Mouse (Mus musculus) urinary bladder, postnatal 25 days (tissue): ENCODE measurements at regions not wholly inside any gene's neighbourhood (a gene's known extent, or its start where the extent isn't known, plus 50 kb on each side); places are given as distances from the start of the nearest gene placed in this dataset.

Experiments
- DNase-seq: peaks from one replicate; pipeline ENCODE4 v3.0.0; 2022; ENCODE audit warnings: low spot score

- no peak for DNase-seq
Measured at GRCm38 (mm10) chr2:133221762-133222556, 276.3 kb upstream of the Fermt1 start.

- no peak for DNase-seq
Measured at GRCm38 (mm10) chr2:133235175-133235920, 289.6 kb upstream of the Fermt1 start.

- DNase-seq = no peak
Measured at GRCm38 (mm10) chr2:133252131-133252530, 299.8 kb upstream of the Bmp2 start.

- no peak for DNase-seq
Measured at GRCm38 (mm10) chr2:133274424-133274823, 277.5 kb upstream of the Bmp2 start.

- no peak for DNase-seq
Measured at GRCm38 (mm10) chr2:133278546-133278945, 273.4 kb upstream of the Bmp2 start.

- no peak for DNase-seq
Measured at GRCm38 (mm10) chr2:133279275-133279674, 272.7 kb upstream of the Bmp2 start.

- no peak for DNase-seq
Measured at GRCm38 (mm10) chr2:133282692-133283091, 269.3 kb upstream of the Bmp2 start.

GRCm38 (mm10) chr2:133283709-133284108 is 268.2 kb upstream of the Bmp2 start:
- no peak for DNase-seq

GRCm38 (mm10) chr2:133294136-133294535 is 257.8 kb upstream of the Bmp2 start:
- DNase-seq = no peak

- DNase-seq = peak; percentile 4
Measured at GRCm38 (mm10) chr2:133305936-133306335, 246.0 kb upstream of the Bmp2 start.

GRCm38 (mm10) chr2:133311001-133311400 is 241.0 kb upstream of the Bmp2 start:
- no peak for DNase-seq

- DNase-seq = no peak
Measured at GRCm38 (mm10) chr2:133326290-133327050, 225.5 kb upstream of the Bmp2 start.

GRCm38 (mm10) chr2:133327653-133328052 is 224.3 kb upstream of the Bmp2 start:
- no peak for DNase-seq

- no peak for DNase-seq
Measured at GRCm38 (mm10) chr2:133336177-133336901, 215.6 kb upstream of the Bmp2 start.

- DNase-seq = no peak
Measured at GRCm38 (mm10) chr2:133338150-133338549, 213.8 kb upstream of the Bmp2 start.

- no peak for DNase-seq
Measured at GRCm38 (mm10) chr2:133341352-133341751, 210.6 kb upstream of the Bmp2 start.

- no peak for DNase-seq
Measured at GRCm38 (mm10) chr2:133345964-133346788, 205.8 kb upstream of the Bmp2 start.

GRCm38 (mm10) chr2:133346789-133347424 is 205.1 kb upstream of the Bmp2 start:
- no peak for DNase-seq

GRCm38 (mm10) chr2:133351306-133351705 is 200.7 kb upstream of the Bmp2 start:
- no peak for DNase-seq

GRCm38 (mm10) chr2:133352800-133353199 is 199.2 kb upstream of the Bmp2 start:
- no peak for DNase-seq
